Mouse (Mus musculus) midbrain, embryonic 16.5 days (tissue): ENCODE measurements around the gene Sec61b. TPM values are rescaled to one million over a fixed set of nuclear protein-coding genes. Genes with fewer than 3 reads are reported as not detected.

Source experiments
- ATAC-seq: fragments of 200-750 bp; cut with Nextera tagmentation; 2 replicates; pipeline ENCODE4 v1.8.0; 2017; ENCODE audit warnings: moderate TSS enrichment
- H3K27ac ChIP-seq: fragments of 300-500 bp; sonication (generic); 2 replicates; pipeline ENCODE4 v1.5.1; 2014; ENCODE audit warnings: mild to moderate bottlenecking, low read length, mixed read lengths
- H3K27me3 ChIP-seq: fragments of 300-500 bp; sonication (generic); 2 replicates; pipeline ENCODE4 v1.6.1; 2014; ENCODE audit warnings: low read depth, low read length, mixed read lengths; ENCODE audit not compliant: control insufficient read depth, insufficient read depth
- H3K36me3 ChIP-seq: fragments of 300-500 bp; sonication (generic); 2 replicates; pipeline ENCODE4 v1.6.1; 2014; ENCODE audit warnings: mild to moderate bottlenecking, low read length, moderate library complexity, mixed read lengths; ENCODE audit not compliant: control insufficient read depth, insufficient read depth
- H3K4me1 ChIP-seq: fragments of 300-500 bp; sonication (generic); 2 replicates; pipeline ENCODE4 v1.6.1; 2014; ENCODE audit warnings: mild to moderate bottlenecking, low read length, mixed read lengths; ENCODE audit not compliant: control insufficient read depth, insufficient read depth
- H3K4me2 ChIP-seq: fragments of 300-500 bp; sonication (generic); 2 replicates; pipeline ENCODE4 v1.6.1; 2014; ENCODE audit warnings: mild to moderate bottlenecking, low read length, mixed read lengths
- H3K4me3 ChIP-seq: fragments of 300-500 bp; sonication (generic); 2 replicates; pipeline ENCODE4 v1.5.1; 2014; ENCODE audit warnings: low read depth, mild to moderate bottlenecking, low read length, moderate library complexity, mixed read lengths
- H3K9ac ChIP-seq: fragments of 300-500 bp; sonication (generic); 2 replicates; pipeline ENCODE4 v1.6.1; 2014; ENCODE audit warnings: low read depth, low read length, mixed read lengths
- H3K9me3 ChIP-seq: fragments of 300-500 bp; sonication (generic); replicated peaks from 2 replicates; pipeline ENCODE4 v1.6.1; 2014; ENCODE audit warnings: mild to moderate bottlenecking, low read length, mixed read lengths; ENCODE audit not compliant: control insufficient read depth, poor library complexity, severe bottlenecking
- WGBS: fragments of 180-500 bp; shearing (Covaris S2); extraction: QIAGEN DNeasy Blood & Tissue Kit; methylation state at CpG from one replicate; pipeline ENCODE4 v1.1.7; 2014; 5-methylcytosine and 5-hydroxymethylcytosine counted together
- polyA plus RNA-seq: library from polyadenylated mRNA; unstranded; fragments of >200 nt; fragmentation: Nextera tagmentation; extraction: Ambion mirVana; gene quantifications from 2 replicates; pipeline ENCODE4 v1.2.1, GENCODE M21; 2015

Gene Sec61b
- polyA plus RNA-seq, 1 experiment from 2014 or later, result 241 TPM

- Histone ChIP-seq H3K36me3 (peaks cover 24% of the 10 kb centered on the region), H3K9me3 (peaks cover 10% of the 10 kb centered on the region; the same call in 1 of the 2 replicates), H3K4me1 (peaks cover 21% of the 10 kb centered on the region), H3K27ac (peak overlapping the region; percentile 97), H3K4me2 (peak overlapping the region; percentile 76), H3K9ac (peak overlapping the region; percentile 93), H3K4me3 (peak overlapping the region; percentile 89), H3K27me3 (no peaks in the 10 kb centered on the region)
- WGBS, result 12% methylated on average over 31 of the region's 31 CpGs
- peak; percentile 30; the same call in 1 of the 2 replicates for ATAC-seq
Measured at GRCm38 (mm10) chr4:47474730-47475643, 529 bp downstream of the Sec61b start.

GRCm38 (mm10) chr4:47477539-47477938 is 3.1 kb downstream of the Sec61b start:
- H3K27ac ChIP-seq, result no peak overlapping the region
- peaks cover 18% of the 10 kb centered on the region for H3K4me1 ChIP-seq
- H3K36me3 ChIP-seq, result peaks cover 16% of the 10 kb centered on the region
- no peak for ATAC-seq
- H3K9ac ChIP-seq, result no peak overlapping the region
- H3K4me3 ChIP-seq, result no peak overlapping the region
- no peaks in the 10 kb centered on the region for H3K27me3 ChIP-seq
- H3K9me3 ChIP-seq, result no peaks in the 10 kb centered on the region
- H3K4me2 ChIP-seq, result no peak overlapping the region
- WGBS, result 97% methylated on average over 6 of the region's 6 CpGs

- no peaks in the 10 kb centered on the region for H3K9me3 ChIP-seq
- no peaks in the 10 kb centered on the region for H3K27me3 ChIP-seq
- H3K4me1 ChIP-seq, result peaks cover 13% of the 10 kb centered on the region
- H3K27ac ChIP-seq, result no peak overlapping the region
- ATAC-seq, result no peak
- H3K36me3 ChIP-seq, result peaks cover 20% of the 10 kb centered on the region
- 94% methylated on average over 13 of the region's 13 CpGs for WGBS
- H3K4me3 ChIP-seq, result no peak overlapping the region
- no peak overlapping the region for H3K9ac ChIP-seq
- H3K4me2 ChIP-seq, result no peak overlapping the region
Measured at GRCm38 (mm10) chr4:47480095-47480494, 5.6 kb downstream of the Sec61b start.

DNA sequence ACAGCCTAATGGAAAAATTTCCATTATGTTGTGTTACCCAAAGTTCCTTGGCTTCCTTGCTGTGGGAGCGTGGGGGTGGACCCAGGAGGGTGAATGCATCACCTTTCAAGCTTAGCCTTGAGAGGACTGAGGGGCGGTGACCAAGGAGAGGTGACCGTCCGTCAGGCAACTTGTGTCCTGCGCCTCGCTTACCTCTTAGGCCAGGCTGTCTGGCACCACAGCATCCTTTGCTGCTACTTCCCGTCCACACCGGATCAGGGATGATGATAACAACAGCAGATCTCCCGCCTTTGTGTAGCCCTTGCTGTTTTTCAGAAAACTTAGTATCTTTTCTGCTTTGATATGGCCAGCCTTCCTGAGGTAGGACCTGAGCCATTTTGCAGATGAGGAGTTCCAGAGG is 6.1 kb downstream of the Sec61b start:
- WGBS, result 99% methylated on average over 9 of the region's 9 CpGs
- Histone ChIP-seq H3K9me3 (no peaks in the 10 kb centered on the region), H3K27ac (no peak overlapping the region), H3K27me3 (no peaks in the 10 kb centered on the region), H3K36me3 (peaks cover 20% of the 10 kb centered on the region), H3K4me1 (peaks cover 8% of the 10 kb centered on the region), H3K4me2 (no peak overlapping the region), H3K4me3 (no peak overlapping the region), H3K9ac (no peak overlapping the region)
- no peak for ATAC-seq

DNA sequence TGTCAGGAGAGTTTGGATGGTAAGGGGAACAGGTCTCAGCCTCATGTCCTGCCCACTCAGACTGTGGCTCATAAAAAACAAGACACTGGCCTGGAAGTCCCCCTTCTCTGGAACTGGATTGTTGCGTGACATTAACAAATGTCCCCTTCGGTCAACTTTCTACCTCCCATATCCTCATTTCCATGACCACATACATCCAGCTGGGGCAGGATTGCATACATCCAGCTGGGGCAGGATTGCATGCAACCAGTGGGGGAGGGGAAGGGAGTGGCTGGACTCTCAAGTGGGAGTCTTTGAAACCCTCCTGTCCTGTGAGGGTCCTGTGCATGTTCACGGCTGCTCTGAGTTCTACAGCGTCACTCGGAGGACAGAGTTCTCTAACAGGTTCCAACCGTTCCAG is 16.8 kb downstream of the Sec61b start:
- 80% methylated on average over 6 of the region's 6 CpGs for WGBS
- H3K36me3 ChIP-seq, result no peaks in the 10 kb centered on the region
- H3K9me3 ChIP-seq, result no peaks in the 10 kb centered on the region
- no peaks in the 10 kb centered on the region for H3K27me3 ChIP-seq
- peaks cover 6% of the 10 kb centered on the region; the same call in 1 of the 2 replicates for H3K4me1 ChIP-seq
- H3K9ac ChIP-seq, result no peak overlapping the region
- H3K4me2 ChIP-seq, result no peak overlapping the region
- no peak overlapping the region for H3K27ac ChIP-seq
- H3K4me3 ChIP-seq, result no peak overlapping the region
- no peak for ATAC-seq

DNA sequence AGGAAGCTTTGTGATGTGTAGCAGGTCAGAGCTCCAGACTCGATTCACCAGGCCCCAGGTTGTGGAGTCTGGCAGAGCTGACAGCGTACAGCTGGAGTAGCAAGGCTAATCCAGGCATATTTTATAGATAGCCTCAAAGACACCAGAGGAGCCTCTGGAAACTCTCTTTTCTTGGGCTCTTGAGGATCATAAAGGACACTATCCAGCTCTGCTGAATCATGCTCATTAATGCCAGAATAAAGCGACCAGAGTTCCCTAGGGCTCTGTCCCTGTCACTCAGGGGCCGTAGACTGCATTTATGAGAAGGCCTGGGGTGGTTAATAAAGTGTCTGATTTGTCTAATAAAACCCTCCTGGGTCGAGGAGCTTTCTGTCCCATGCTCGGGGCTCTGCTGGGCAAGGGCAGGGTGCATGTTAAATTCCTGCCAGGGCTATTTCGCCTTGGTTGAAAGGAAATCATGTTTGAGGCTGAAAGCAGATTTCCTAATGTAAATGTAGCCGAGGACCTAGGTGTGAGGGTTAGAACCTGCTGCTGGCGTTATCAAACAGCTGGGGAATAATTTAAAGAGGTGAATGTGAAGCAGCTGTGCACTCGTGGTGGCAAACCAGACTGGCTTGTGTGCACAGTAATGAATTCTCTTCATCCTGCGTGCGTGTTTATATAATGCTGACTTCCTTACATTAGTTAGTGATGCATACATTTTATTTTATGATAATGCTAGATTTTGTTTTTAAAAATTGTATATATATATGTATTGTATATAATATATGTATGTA is 18.0 kb downstream of the Sec61b start:
- no peaks in the 10 kb centered on the region for H3K36me3 ChIP-seq
- H3K27me3 ChIP-seq, result no peaks in the 10 kb centered on the region
- H3K4me2 ChIP-seq, result no peak overlapping the region
- H3K4me3 ChIP-seq, result no peak overlapping the region
- no peaks in the 10 kb centered on the region for H3K9me3 ChIP-seq
- WGBS, result 30% methylated on average over 12 of the region's 12 CpGs
- peak; percentile 72 for ATAC-seq
- peaks cover 6% of the 10 kb centered on the region; the same call in 1 of the 2 replicates for H3K4me1 ChIP-seq
- peak overlapping the region; percentile 43; the same call in 1 of the 2 replicates for H3K27ac ChIP-seq
- H3K9ac ChIP-seq, result peak overlapping the region; percentile 30; the same call in 1 of the 2 replicates

- 81% methylated on average over 8 of the region's 8 CpGs for WGBS
- no peak overlapping the region for H3K4me3 ChIP-seq
- H3K4me2 ChIP-seq, result no peak overlapping the region
- no peak overlapping the region for H3K27ac ChIP-seq
- no peak for ATAC-seq
- H3K9me3 ChIP-seq, result no peaks in the 10 kb centered on the region
- H3K4me1 ChIP-seq, result peaks cover 6% of the 10 kb centered on the region; the same call in 1 of the 2 replicates
- H3K36me3 ChIP-seq, result no peaks in the 10 kb centered on the region
- no peaks in the 10 kb centered on the region for H3K27me3 ChIP-seq
- no peak overlapping the region for H3K9ac ChIP-seq
Measured at GRCm38 (mm10) chr4:47493456-47493855, 19.0 kb downstream of the Sec61b start.

GRCm38 (mm10) chr4:47494137-47494536 is 19.7 kb downstream of the Sec61b start:
- Histone ChIP-seq H3K9ac (no peak overlapping the region), H3K4me3 (no peak overlapping the region), H3K4me2 (no peak overlapping the region), H3K4me1 (peaks cover 6% of the 10 kb centered on the region; the same call in 1 of the 2 replicates), H3K27ac (no peak overlapping the region), H3K36me3 (no peaks in the 10 kb centered on the region), H3K27me3 (no peaks in the 10 kb centered on the region), H3K9me3 (no peaks in the 10 kb centered on the region)
- no peak for ATAC-seq
- 84% methylated on average over 1 of the region's 1 CpGs for WGBS
